Mouse (Mus musculus): ENCODE data around the gene Gnao1.

GRCm38 (mm10) chr8:93871275-93871674, 61.5 kb downstream of the Gnao1 start:
- TF ChIP-seq EP300 (optimal IDR thresholded peaks at IDR 0.05) (no peak), CTCF (IDR thresholded peaks at IDR 0.05; ENCODE audit: low read depth) (no peak)

All from stomach, postnatal 0 days (tissue).